Mouse (Mus musculus) ES-E14 (cell line): ENCODE data around the gene BC030867. TPM values are rescaled to one million over a fixed set of nuclear protein-coding genes. Genes with fewer than 3 reads are reported as not detected.
A peak's percentile ranks its signal among the peaks of the same experiment; 100 is the strongest.

Experiments used
- DNase-seq: peaks from one replicate; pipeline ENCODE4 v3.0.0-alpha.2; 2013; ENCODE audit warnings: low read depth, low spot score
- H3K27ac ChIP-seq: 2 replicates; pipeline ENCODE4 v1.5.1; 2012; ENCODE audit warnings: low read depth, mild to moderate bottlenecking, low read length, moderate library complexity, mixed read lengths; ENCODE audit not compliant: poor library complexity, insufficient read depth, severe bottlenecking
- H3K36me3 ChIP-seq: 2 replicates; pipeline ENCODE4 v1.6.1; 2012; ENCODE audit warnings: mild to moderate bottlenecking, low read length, moderate library complexity, mixed read lengths; ENCODE audit not compliant: control insufficient read depth, poor library complexity, insufficient read depth, severe bottlenecking
- H3K4me1 ChIP-seq, 2 experiments: fragments of 150-350 bp in 1 of 2; sonication (generic) in 1 of 2; 2 replicates each; pipeline ENCODE4 v1.6.1; 2012; ENCODE audit warnings: low read length in 2 of 2, mild to moderate bottlenecking in 1 of 2, mixed read lengths in 1 of 2; ENCODE audit not compliant: control insufficient read depth in 2 of 2, insufficient read depth in 2 of 2, poor library complexity in 1 of 2
- H3K4me3 ChIP-seq, 2 experiments: fragments of 150-350 bp in 1 of 2; sonication (generic) in 1 of 2; 2 replicates each; pipeline ENCODE4 v1.5.1; 2012; ENCODE audit warnings: low read length in 2 of 2, low read depth in 1 of 2, mild to moderate bottlenecking in 1 of 2, mixed read lengths in 1 of 2; ENCODE audit not compliant: insufficient read depth in 1 of 2, poor library complexity in 1 of 2, severe bottlenecking in 1 of 2
- H3K9ac ChIP-seq: 2 replicates; pipeline ENCODE4 v1.6.1; 2012; ENCODE audit warnings: low read depth, mild to moderate bottlenecking, low read length, mixed read lengths; ENCODE audit not compliant: poor library complexity, insufficient read depth, severe bottlenecking
- H3K9me3 ChIP-seq: fragments of 150-350 bp; sonication (generic); 2 replicates; pipeline ENCODE4 v1.6.1; 2012; ENCODE audit warnings: low read depth, mild to moderate bottlenecking, low read length; ENCODE audit not compliant: control insufficient read depth, insufficient read depth
- CHD2 ChIP-seq: IDR thresholded peaks from 2 replicates; pipeline ENCODE4 v1.6.1; 2014; ENCODE audit warnings: mild to moderate bottlenecking, low read depth, low read length, inconsistent platforms
- HCFC1 ChIP-seq: IDR thresholded peaks from 2 replicates; pipeline ENCODE4 v1.6.1; 2012; ENCODE audit warnings: low read length, inconsistent platforms, borderline replicate concordance; ENCODE audit not compliant: insufficient read depth
- MAFK ChIP-seq: IDR thresholded peaks from 2 replicates; pipeline ENCODE4 v1.6.1; 2014; ENCODE audit warnings: mild to moderate bottlenecking, low read depth, low read length, inconsistent platforms; ENCODE audit not compliant: insufficient read depth
- ZC3H11A ChIP-seq: IDR thresholded peaks from 2 replicates; pipeline ENCODE4 v1.6.1; 2012; ENCODE audit warnings: low read depth, mild to moderate bottlenecking, inconsistent platforms, low read length, borderline replicate concordance
- ZNF384 ChIP-seq: IDR thresholded peaks from 2 replicates; pipeline ENCODE4 v1.6.1; 2012; ENCODE audit warnings: low read depth, low read length, inconsistent platforms
- in situ Hi-C, 2 experiments: fragments of 600-800 bp; cut with MboI; formaldehyde crosslinking; loops; one replicate each; pipeline ENCODE4 v1.15.1; 2025; ENCODE audit warnings: low sequenced_read_pairs in 2 of 2, inconsistent platforms in 1 of 2; ENCODE audit not compliant: unreplicated experiment in 2 of 2
- total RNA-seq: library from RNA; depleted of rRNA; stranded (reverse); fragments of 300-350 nt; gene quantifications from 2 replicates; pipeline ENCODE4 v1.2.3, GENCODE M21; 2012

Gene BC030867
- total RNA-seq, 1 experiment: 17.3 TPM

DNA sequence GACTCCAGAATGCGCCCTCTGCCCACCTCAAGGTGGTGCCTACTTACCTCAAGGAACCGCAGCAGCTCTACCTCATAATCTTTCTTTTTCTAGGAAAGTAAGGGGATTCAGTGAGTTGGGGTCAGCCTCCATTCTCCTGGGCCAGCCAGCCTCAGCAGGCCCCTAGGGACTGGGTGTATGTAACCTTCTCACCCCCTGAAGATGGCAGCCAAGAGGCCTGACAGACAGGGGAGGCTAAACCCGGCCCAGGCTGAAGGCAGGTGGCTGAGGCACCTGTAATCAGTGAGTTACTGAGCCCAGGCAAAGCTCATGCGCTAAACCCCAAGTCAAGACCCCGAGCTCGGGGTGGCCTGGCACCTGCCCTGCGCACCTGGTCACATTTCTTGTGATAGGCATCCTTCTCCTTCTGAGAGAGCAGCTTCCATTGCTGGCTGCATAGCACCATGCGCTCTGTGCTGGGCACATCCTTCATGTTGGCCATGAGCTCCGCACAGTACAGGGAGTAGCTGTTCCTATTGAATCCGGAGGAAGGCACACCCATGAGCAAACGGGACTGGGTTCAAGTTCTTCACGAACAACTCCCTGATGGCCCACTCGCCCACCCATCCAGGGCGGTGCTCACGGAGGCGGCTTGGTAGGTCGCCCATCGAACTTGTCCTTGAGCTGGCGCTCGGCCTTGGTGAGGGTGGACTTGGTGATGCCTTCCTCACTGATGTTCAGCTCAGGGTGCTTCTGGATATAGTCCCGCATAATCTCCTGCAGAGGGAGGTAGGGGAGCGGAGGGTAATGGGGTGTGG lies 61.3 kb downstream of the BC030867 start:
- DNase-seq: no peak
- H3K4me1 ChIP-seq: peaks cover 6 to 31% of the 10 kb centered on the region in 2 experiments; a peak in 3 of 4 replicates
- H3K27ac ChIP-seq: peak overlapping the region; percentile 17
- in situ Hi-C loops: no loop called here
- no peak for TF ChIP-seq ZC3H11A
- no peak for TF ChIP-seq HCFC1
- no peak for TF ChIP-seq MAFK
- no peak for TF ChIP-seq CHD2
- TF ChIP-seq ZNF384: no peak
- H3K9me3 ChIP-seq: no peaks in the 10 kb centered on the region
- H3K4me3 ChIP-seq: peak overlapping the region; percentile 61 to 67; a peak in 3 of 4 replicates
- H3K9ac ChIP-seq: peak overlapping the region; percentile 60
- peaks cover 88% of the 10 kb centered on the region for H3K36me3 ChIP-seq

- Histone ChIP-seq H3K36me3 (peaks cover 88% of the 10 kb centered on the region), H3K4me3 (peak overlapping the region; percentile 5 to 61; a peak in 3 of 4 replicates), H3K4me1 (peaks cover 6 to 30% of the 10 kb centered on the region in 2 experiments; a peak in 3 of 4 replicates), H3K27ac (peak overlapping the region; percentile 17), H3K9ac (peak overlapping the region; percentile 60), H3K9me3 (no peaks in the 10 kb centered on the region)
- in situ Hi-C loops: no loop called here
- DNase-seq: no peak
- TF ChIP-seq MAFK (no peak), HCFC1 (no peak), CHD2 (no peak), ZNF384 (no peak), ZC3H11A (no peak)
These were observed 62.4 kb downstream of the BC030867 start for GRCm38 (mm10) chr11:102310768-102311695.

DNA sequence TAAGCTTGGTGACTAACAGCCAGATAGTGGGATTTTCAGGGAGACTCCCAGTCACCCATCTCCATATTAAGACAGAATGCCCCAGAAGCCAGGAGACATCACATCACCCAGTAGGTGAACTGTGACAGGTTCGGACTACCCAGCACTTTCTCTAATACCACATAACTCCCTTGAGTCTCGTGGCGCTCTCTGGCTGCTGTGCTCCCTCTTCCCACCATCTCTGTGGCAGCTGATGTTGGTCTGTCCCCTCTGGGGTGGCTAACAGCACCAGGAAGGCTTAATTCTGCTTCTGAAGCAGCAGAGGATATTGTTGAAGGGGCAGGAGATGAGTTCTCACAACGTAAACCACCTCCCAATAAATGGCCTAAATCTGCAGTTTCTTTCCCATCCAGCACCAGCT lies 63.3 kb downstream of the BC030867 start:
- peaks cover 6 to 28% of the 10 kb centered on the region in 2 experiments; a peak in 3 of 4 replicates for H3K4me1 ChIP-seq
- H3K4me3 ChIP-seq: no peak overlapping the region
- H3K36me3 ChIP-seq: peaks cover 78% of the 10 kb centered on the region
- in situ Hi-C loops: no loop called here
- H3K27ac ChIP-seq: no peak overlapping the region
- no peak overlapping the region for H3K9ac ChIP-seq
- TF ChIP-seq MAFK (no peak), HCFC1 (no peak), CHD2 (no peak), ZC3H11A (no peak), ZNF384 (no peak)
- no peak for DNase-seq
- H3K9me3 ChIP-seq: no peaks in the 10 kb centered on the region

GRCm38 (mm10) chr11:102312586-102312985 lies 63.9 kb downstream of the BC030867 start:
- in situ Hi-C loops: no loop called here
- TF ChIP-seq HCFC1 (no peak), ZC3H11A (no peak), CHD2 (no peak), ZNF384 (no peak), MAFK (no peak)
- H3K27ac ChIP-seq: no peak overlapping the region
- no peak overlapping the region for H3K4me3 ChIP-seq
- peaks cover 6 to 28% of the 10 kb centered on the region in 2 experiments; a peak in 3 of 4 replicates for H3K4me1 ChIP-seq
- H3K9ac ChIP-seq: no peak overlapping the region
- no peaks in the 10 kb centered on the region for H3K9me3 ChIP-seq
- H3K36me3 ChIP-seq: peaks cover 72% of the 10 kb centered on the region
- DNase-seq: no peak
